Mouse (Mus musculus) MEL (cell line): ENCODE results near the gene Coasy.

ENCODE experiments used
- GABPA ChIP-seq: IDR thresholded peaks from 2 replicates; pipeline ENCODE4 v1.6.1; 2012; ENCODE audit warnings: low read depth, mild to moderate bottlenecking, inconsistent platforms, low read length, improper control_type of control experiment, moderate library complexity
- POLR2A ChIP-seq, 2 experiments: IDR thresholded peaks; 2 replicates each; pipeline ENCODE4 v1.6.1; 2011 to 2012; ENCODE audit warnings: low read length in 2 of 2, mild to moderate bottlenecking in 2 of 2, control low read depth in 1 of 2, improper control_type of control experiment in 1 of 2, low read depth in 1 of 2, moderate library complexity in 1 of 2; ENCODE audit not compliant: control insufficient read depth in 1 of 2, insufficient read depth in 1 of 2, poor library complexity in 1 of 2
- USF1 ChIP-seq: IDR thresholded peaks from 2 replicates; pipeline ENCODE4 v1.6.1; 2014; ENCODE audit warnings: low read depth, mild to moderate bottlenecking, inconsistent platforms, low read length, improper control_type of control experiment, moderate library complexity

DNA sequence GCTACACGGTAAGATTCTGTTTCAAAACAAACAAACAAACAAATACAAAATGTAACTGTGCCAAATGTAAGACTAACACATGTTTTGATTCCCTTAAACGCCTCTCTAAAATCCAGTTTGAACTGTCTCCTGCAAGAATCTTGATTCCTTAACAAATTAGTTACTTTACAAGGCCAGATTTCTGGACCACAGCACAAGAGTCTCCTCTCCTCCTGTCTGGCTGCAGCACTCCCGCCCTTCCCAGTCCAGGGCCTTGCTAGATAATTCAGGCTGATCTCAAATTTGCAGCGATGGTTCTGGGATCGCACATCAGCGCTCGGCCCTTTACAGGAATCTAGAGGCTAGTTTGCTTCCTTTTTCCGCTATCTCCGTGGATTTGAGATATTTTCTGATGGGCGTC is 706 bp upstream of the Coasy start:
- TF ChIP-seq USF1 (no peak), POLR2A (IDR thresholded peaks at IDR 0.05; ENCODE audit: control insufficient read depth in 1 of 2, insufficient read depth in 1 of 2, low read depth in 1 of 2, low read length in 2 of 2, poor library complexity in 1 of 2) (no peak), GABPA (no peak)
